Mouse (Mus musculus) intestine, embryonic 14.5 days (tissue): ENCODE data around the gene Rasgef1b. TPM values are rescaled to one million over a fixed set of nuclear protein-coding genes. Genes with fewer than 3 reads are reported as not detected.

ENCODE experiments used
- ATAC-seq: fragments of 200-750 bp; cut with Nextera tagmentation; replicated peaks from 2 replicates; pipeline ENCODE4 v1.8.0; 2017; ENCODE audit warnings: low read depth, moderate number of reproducible peaks, moderate TSS enrichment, moderate library complexity; ENCODE audit not compliant: low FRiP score, low TSS enrichment
- DNase-seq: peaks from one replicate; pipeline ENCODE4 v3.0.0-alpha.2; 2018; ENCODE audit warnings: low spot score
- H3K27ac ChIP-seq: fragments of 300-500 bp; sonication (generic); 2 replicates; pipeline ENCODE4 v1.5.1; 2014; ENCODE audit warnings: low read depth, mild to moderate bottlenecking, control low read depth
- H3K27me3 ChIP-seq: fragments of 300-500 bp; sonication (generic); replicated peaks from 2 replicates; pipeline ENCODE4 v1.6.1; 2014; ENCODE audit warnings: low read length, control low read depth; ENCODE audit not compliant: control insufficient read depth, insufficient read depth
- H3K36me3 ChIP-seq: fragments of 300-500 bp; sonication (generic); 2 replicates; pipeline ENCODE4 v1.6.1; 2014; ENCODE audit warnings: low read length, control low read depth; ENCODE audit not compliant: control insufficient read depth, insufficient read depth
- H3K4me1 ChIP-seq: fragments of 300-500 bp; sonication (generic); replicated peaks from 2 replicates; pipeline ENCODE4 v1.6.1; 2014; ENCODE audit warnings: low read length, control low read depth, mixed read lengths; ENCODE audit not compliant: control insufficient read depth, insufficient read depth
- H3K4me2 ChIP-seq: fragments of 300-500 bp; sonication (generic); 2 replicates; pipeline ENCODE4 v1.6.1; 2014; ENCODE audit warnings: low read length
- H3K4me3 ChIP-seq: fragments of 300-500 bp; sonication (generic); 2 replicates; pipeline ENCODE4 v1.5.1; 2014; ENCODE audit warnings: low read depth, low read length, control low read depth, mixed read lengths
- H3K9ac ChIP-seq: fragments of 300-500 bp; sonication (generic); 2 replicates; pipeline ENCODE4 v1.6.1; 2014; ENCODE audit warnings: mild to moderate bottlenecking, low read length
- H3K9me3 ChIP-seq: fragments of 300-500 bp; sonication (generic); 2 replicates; pipeline ENCODE4 v1.6.1; 2016; ENCODE audit warnings: low read length, control low read depth; ENCODE audit not compliant: control insufficient read depth
- WGBS: fragments of 180-500 bp; shearing (Covaris S2); extraction: QIAGEN DNeasy Blood & Tissue Kit; methylation state at CpG from one replicate; pipeline ENCODE4 v1.1.7; 2014; 5-methylcytosine and 5-hydroxymethylcytosine counted together
- polyA plus RNA-seq: library from polyadenylated mRNA; unstranded; fragments of >200 nt; fragmentation: Nextera tagmentation; extraction: Ambion mirVana; gene quantifications from 2 replicates; pipeline ENCODE4 v1.2.1, GENCODE M21; 2014

Rasgef1b gene
- polyA plus RNA-seq, 1 experiment from 2014 or later: 13.0 TPM

- Histone ChIP-seq H3K4me3 (no peak overlapping the region), H3K27ac (no peak overlapping the region), H3K4me1 (no peaks in the 10 kb centered on the region), H3K9me3 (no peaks in the 10 kb centered on the region), H3K27me3 (no peaks in the 10 kb centered on the region), H3K4me2 (no peak overlapping the region), H3K36me3 (no peaks in the 10 kb centered on the region), H3K9ac (no peak overlapping the region)
- DNase-seq (no peak), ATAC-seq (no peak)
- 93% methylated on average over 1 of the region's 1 CpGs for WGBS
These were observed 360.2 kb downstream of the Rasgef1b start for GRCm38 (mm10) chr5:99368615-99369014.

GRCm38 (mm10) chr5:99360531-99360930 lies 368.3 kb downstream of the Rasgef1b start:
- DNase-seq: no peak
- no peak overlapping the region for H3K4me3 ChIP-seq
- H3K4me2 ChIP-seq: no peak overlapping the region
- no peak overlapping the region for H3K27ac ChIP-seq
- 72% methylated on average over 3 of the region's 3 CpGs for WGBS
- ATAC-seq: no peak
- H3K27me3 ChIP-seq: no peaks in the 10 kb centered on the region
- H3K9me3 ChIP-seq: no peaks in the 10 kb centered on the region
- H3K36me3 ChIP-seq: no peaks in the 10 kb centered on the region
- no peaks in the 10 kb centered on the region for H3K4me1 ChIP-seq
- H3K9ac ChIP-seq: no peak overlapping the region

DNA sequence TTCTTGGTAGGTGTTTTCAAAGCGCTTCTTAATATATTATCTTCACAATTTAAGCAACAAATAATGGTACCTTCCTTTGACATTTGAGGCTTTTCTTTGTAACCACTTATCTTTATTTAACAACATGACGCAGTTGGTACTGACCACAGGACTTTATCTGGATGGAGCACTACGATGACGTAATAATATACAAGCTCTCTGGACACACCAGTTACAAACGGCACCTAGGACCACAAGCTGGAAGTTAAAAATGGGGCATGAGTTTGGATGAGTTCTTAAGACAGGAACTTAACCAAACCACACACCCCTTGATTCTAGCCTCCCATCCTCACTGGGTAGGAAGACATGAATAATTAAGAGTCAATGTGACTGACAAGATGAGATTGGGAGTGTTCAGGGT lies 369.6 kb downstream of the Rasgef1b start:
- ATAC-seq: no peak
- H3K9ac ChIP-seq: no peak overlapping the region
- H3K27me3 ChIP-seq: no peaks in the 10 kb centered on the region
- H3K4me3 ChIP-seq: no peak overlapping the region
- H3K4me2 ChIP-seq: no peak overlapping the region
- H3K36me3 ChIP-seq: no peaks in the 10 kb centered on the region
- no peaks in the 10 kb centered on the region for H3K4me1 ChIP-seq
- H3K9me3 ChIP-seq: no peaks in the 10 kb centered on the region
- no peak overlapping the region for H3K27ac ChIP-seq
- DNase-seq: no peak
- 84% methylated on average over 5 of the region's 5 CpGs for WGBS

- Histone ChIP-seq H3K27me3 (no peaks in the 10 kb centered on the region), H3K27ac (no peak overlapping the region), H3K9ac (no peak overlapping the region), H3K4me3 (no peak overlapping the region), H3K4me2 (no peak overlapping the region), H3K9me3 (no peaks in the 10 kb centered on the region), H3K36me3 (no peaks in the 10 kb centered on the region), H3K4me1 (no peaks in the 10 kb centered on the region)
- no peak for DNase-seq
- WGBS: 34% methylated on average over 5 of the region's 5 CpGs
- no peak for ATAC-seq
These were observed 374.2 kb downstream of the Rasgef1b start for GRCm38 (mm10) chr5:99354640-99355132.

- H3K4me2 ChIP-seq: no peak overlapping the region
- H3K9ac ChIP-seq: no peak overlapping the region
- WGBS: 69% methylated on average over 4 of the region's 4 CpGs
- H3K36me3 ChIP-seq: no peaks in the 10 kb centered on the region
- no peak overlapping the region for H3K4me3 ChIP-seq
- H3K9me3 ChIP-seq: no peaks in the 10 kb centered on the region
- H3K27me3 ChIP-seq: no peaks in the 10 kb centered on the region
- ATAC-seq (no peak), DNase-seq (no peak)
- H3K4me1 ChIP-seq: no peaks in the 10 kb centered on the region
- no peak overlapping the region for H3K27ac ChIP-seq
These were observed 378.8 kb downstream of the Rasgef1b start for GRCm38 (mm10) chr5:99350030-99350429.

- no peaks in the 10 kb centered on the region for H3K4me1 ChIP-seq
- DNase-seq: no peak
- H3K36me3 ChIP-seq: no peaks in the 10 kb centered on the region
- no peaks in the 10 kb centered on the region for H3K9me3 ChIP-seq
- H3K27ac ChIP-seq: no peak overlapping the region
- no peak overlapping the region for H3K4me2 ChIP-seq
- H3K27me3 ChIP-seq: no peaks in the 10 kb centered on the region
- ATAC-seq: no peak
- no peak overlapping the region for H3K9ac ChIP-seq
- 81% methylated on average over 8 of the region's 8 CpGs for WGBS
- H3K4me3 ChIP-seq: no peak overlapping the region
These were observed 380.5 kb downstream of the Rasgef1b start for GRCm38 (mm10) chr5:99348257-99348849.

GRCm38 (mm10) chr5:99342527-99342926 lies 386.3 kb downstream of the Rasgef1b start:
- Histone ChIP-seq H3K36me3 (no peaks in the 10 kb centered on the region), H3K27ac (no peak overlapping the region), H3K9ac (no peak overlapping the region), H3K27me3 (no peaks in the 10 kb centered on the region), H3K4me3 (no peak overlapping the region), H3K4me2 (no peak overlapping the region), H3K9me3 (no peaks in the 10 kb centered on the region), H3K4me1 (no peaks in the 10 kb centered on the region; the same call in 1 of the 2 replicates)
- no peak for DNase-seq
- 93% methylated on average over 10 of the region's 10 CpGs for WGBS
- ATAC-seq: no peak

GRCm38 (mm10) chr5:99340311-99340989 lies 388.4 kb downstream of the Rasgef1b start:
- Histone ChIP-seq H3K9ac (no peak overlapping the region), H3K36me3 (no peaks in the 10 kb centered on the region), H3K27me3 (no peaks in the 10 kb centered on the region), H3K27ac (no peak overlapping the region), H3K4me2 (no peak overlapping the region), H3K9me3 (no peaks in the 10 kb centered on the region), H3K4me3 (no peak overlapping the region), H3K4me1 (no peaks in the 10 kb centered on the region; the same call in 1 of the 2 replicates)
- WGBS: 60% methylated on average over 8 of the region's 8 CpGs
- no peak for ATAC-seq
- no peak for DNase-seq

GRCm38 (mm10) chr5:99339790-99340189 lies 389.1 kb downstream of the Rasgef1b start:
- Histone ChIP-seq H3K27me3 (no peaks in the 10 kb centered on the region), H3K4me3 (peak overlapping the region; percentile 6; the same call in 1 of the 2 replicates), H3K9me3 (no peaks in the 10 kb centered on the region), H3K4me2 (peak overlapping the region; percentile 34), H3K27ac (no peak overlapping the region), H3K36me3 (no peaks in the 10 kb centered on the region), H3K9ac (no peak overlapping the region), H3K4me1 (no peaks in the 10 kb centered on the region; the same call in 1 of the 2 replicates)
- ATAC-seq: no peak
- 45% methylated on average over 15 of the region's 15 CpGs for WGBS
- DNase-seq: no peak
